Mouse (Mus musculus) right cerebral cortex, postnatal 14 days (tissue): ENCODE measurements around the gene Tspan8.

Experiments used
- DNase-seq: peaks from one replicate; pipeline ENCODE4 v3.0.0; 2022

The Tspan8 gene

DNA sequence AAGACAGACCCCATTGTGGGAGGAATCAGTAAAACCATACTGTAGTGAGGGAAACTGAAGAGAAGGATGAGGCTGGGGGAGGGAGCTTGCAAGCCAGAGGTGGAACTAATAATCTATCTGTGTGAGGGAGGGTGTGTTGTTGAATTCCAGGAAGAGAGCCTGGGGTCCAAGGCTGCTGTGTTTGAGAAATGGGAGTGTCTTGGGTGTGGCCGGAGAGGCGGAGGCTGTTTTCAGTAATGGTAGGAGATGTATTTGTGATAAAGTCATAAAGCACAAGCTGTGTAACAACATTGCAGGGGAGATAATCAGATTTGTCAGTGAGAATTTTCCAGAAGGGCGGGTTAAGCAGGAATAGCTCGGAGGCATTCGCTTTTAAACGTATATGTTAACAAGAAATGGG, 17.4 kb downstream of the Tspan8 start:
- no peak for DNase-seq

DNA sequence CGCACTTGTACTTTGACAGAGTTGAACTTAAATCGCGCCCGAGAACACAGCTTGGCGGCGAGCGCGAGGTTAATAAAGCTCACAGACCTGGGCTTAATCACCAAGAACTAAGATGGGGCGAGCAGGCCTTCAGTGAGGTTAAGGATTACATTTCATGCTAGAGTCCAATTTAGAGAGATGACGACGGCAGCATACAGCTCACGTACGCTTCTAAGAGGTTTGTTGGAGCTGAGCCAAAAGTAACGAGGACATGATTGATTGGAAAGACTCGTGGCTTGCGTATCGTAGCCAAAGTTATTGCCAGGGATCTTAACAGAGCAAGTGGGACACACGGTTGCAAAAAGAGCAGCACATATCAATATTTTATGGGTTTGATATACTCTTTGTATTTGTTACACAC, 30.3 kb downstream of the Tspan8 start:
- no peak for DNase-seq

DNA sequence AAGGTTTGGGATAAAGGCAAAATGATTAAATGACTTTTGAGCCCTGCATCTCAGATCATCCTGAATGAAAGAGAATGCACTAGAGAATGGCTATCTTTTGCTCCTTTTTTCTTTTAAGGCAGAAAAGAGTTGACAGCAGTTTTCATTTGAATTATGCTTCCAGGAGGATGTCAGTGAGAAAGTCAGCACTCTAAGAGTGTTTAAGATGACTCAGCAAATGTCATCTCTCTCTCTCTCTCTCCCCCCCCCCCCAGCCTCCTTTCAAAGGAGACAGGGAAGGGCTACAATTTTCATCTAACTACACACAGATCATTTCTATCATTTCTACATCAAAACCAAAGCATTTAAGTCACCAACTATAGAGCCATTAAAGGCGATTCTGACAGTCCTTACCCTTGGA, 31.9 kb downstream of the Tspan8 start:
- no peak for DNase-seq

DNA sequence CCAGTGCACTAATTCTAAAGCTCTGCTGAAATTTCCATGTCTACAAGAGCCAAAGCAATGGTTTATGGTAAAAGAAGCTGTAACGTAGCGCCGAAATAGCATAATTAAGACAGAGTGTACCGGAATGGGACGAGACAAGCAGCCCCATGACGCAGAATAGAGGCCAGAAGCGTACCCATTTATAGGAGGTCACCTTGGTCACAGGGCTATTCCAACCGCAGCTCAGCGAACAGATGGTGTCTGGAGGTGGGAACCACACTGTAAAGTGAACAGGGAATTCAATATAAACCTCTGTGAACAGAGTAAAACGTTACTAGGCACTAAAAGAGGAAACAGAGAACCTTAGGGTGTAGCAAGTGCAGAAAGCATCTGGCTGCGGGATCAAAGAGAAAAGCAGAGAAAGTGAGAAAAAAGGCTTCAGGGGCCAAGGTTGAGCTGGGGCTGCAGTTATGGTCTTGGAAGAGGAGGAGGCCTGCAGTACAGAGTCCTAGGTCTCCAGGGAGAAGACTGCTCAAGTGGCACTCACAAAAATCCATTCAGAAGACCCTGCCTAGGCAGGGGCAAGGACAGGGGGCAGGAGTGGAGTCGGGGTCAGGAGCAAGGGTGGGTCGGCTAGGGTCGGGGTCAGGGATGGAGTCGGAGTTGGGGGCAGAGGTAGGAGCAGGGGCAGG, 43.7 kb downstream of the Tspan8 start:
- no peak for DNase-seq

DNA sequence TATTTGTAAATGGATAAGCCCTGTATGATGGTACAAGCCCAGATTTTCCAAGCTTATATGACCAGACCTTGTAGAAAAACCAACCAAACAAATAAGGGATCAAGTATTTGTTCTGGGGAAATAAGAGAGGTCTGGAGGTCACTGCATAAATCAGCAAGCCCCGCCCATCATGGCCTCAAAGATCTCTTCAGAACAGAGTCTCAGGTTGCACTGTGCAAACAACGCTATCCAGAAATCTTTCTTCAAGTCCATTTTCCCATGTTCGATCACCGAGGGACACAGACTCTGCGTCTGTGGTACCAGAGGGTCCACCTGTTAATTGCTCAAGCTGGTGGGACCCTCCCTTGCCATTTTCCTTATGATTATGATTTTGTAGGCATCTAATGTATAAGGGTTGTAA, 45.3 kb downstream of the Tspan8 start:
- DNase-seq = no peak

DNA sequence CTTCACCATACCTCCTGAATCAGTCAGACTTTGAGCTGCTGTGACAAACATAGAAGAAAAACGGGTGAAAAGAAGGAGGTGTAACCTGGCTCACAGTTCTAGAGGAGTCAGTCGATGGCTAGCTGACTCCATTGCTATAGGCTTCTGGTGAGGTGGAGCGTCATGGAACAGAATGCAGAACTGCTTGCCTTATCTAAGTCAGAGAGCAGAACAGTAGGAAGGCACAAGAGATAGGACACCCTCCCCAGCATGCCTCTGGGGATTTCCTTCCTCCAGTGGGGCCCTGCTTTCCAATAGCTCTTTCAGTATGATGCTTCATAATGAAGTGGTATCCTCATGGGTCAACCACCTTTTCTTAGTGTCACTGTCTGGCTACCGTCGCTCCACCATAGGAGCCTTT, 66.1 kb downstream of the Tspan8 start:
- no peak for DNase-seq

DNA sequence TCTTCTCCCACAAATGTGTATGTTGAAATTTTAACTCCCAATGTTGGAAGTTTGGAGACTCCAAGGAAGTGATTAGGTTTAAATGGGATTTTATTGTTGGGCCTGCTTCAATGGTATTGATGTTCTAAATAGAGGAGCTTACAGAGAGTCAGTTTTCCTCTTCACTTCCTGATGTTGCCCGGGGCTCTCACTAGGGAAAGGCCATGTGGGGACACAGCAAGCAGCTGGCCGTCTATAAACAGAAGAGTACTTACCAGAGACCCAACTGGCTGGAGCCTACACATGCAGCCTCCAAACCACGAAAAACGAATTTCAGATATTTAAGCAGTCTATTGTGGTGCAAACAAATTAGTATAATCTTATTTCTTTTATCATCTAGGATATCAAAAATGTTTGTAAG, 75.3 kb downstream of the Tspan8 start:
- no peak for DNase-seq

DNA sequence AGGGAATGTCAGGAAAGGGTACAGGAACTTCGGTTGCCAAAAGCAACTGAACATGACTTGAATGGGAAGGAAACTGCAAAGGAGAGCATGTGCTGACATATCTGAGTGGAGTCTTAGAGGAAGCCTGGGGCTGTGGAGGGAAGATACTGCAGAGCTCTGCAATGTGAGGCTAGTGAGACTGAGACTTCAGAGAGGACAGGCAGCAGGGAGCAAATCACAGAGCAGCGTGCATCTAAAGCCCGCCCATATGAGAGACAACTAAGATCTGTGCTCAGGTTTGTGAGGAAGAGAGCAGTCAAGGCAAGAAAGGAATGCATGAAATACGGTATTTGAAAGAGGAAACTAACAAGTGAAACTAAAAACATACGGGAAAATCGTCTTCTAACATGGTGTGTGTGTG, 76.3 kb downstream of the Tspan8 start:
- no peak for DNase-seq

DNA sequence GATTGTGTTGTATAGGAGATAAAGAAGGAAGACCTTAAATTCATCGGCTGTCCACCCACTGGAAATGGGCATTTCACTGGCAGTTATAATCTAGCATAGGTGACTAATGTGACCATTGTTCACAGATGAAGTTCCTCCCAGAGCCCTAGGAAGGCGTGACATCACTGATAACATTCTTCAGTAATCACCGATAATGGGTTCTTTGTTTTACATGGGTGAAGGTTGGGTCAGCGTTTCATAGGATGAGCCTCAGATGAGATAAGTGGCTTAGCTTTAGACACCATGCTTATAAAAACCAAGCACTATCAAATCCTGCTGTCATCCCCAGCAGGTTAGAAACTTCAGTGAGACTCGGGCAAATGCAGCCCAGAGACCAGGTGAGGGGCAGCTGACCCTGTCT, 77.4 kb downstream of the Tspan8 start:
- no peak for DNase-seq

DNA sequence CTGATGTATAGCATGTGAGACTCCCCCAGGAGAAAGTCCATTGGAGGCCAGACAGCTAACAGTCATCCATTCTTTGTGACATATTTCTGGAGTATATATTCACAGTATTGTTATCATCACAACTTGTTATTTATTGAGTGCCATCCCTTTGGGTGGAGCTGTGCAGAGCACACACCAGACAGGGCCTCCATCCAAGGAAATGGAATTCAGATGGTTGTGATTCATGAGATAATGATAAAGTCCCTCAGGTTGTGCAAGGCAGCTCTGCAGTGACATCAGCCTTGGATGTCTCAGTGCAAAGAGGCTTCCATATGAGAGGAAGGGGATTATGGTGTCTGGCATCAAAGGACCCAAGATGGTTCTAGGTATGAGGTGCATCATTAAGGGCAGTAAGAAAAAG, 80.1 kb downstream of the Tspan8 start:
- no peak for DNase-seq

DNA sequence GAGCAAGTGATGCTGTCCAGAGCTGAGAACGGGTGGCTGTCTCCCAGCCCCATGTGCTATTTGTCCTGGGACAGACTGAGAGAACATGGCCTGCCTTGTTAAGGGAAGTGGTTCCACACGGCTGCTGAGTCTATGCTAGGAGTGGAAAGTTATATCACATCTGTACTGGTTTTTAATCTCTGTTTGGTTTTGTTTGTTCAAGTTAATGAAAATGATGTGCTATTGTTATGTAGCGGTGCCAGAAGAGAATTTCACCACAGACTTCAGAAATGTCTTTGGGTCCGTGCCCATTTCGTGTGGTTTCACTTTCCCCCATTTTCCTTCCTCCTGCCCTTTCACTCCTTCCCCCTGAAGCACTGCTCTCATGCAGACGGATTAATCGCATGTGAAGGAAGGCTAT, 80.6 kb downstream of the Tspan8 start:
- DNase-seq = no peak
